Mouse (Mus musculus) ovary, adult 2 months (tissue): ENCODE results near the gene 4930430A15Rik. TPM values are rescaled to one million over a fixed set of nuclear protein-coding genes. Genes with fewer than 3 reads are reported as not detected.

Source experiments
- polyA plus RNA-seq: library from polyadenylated mRNA; depleted of rRNA; stranded (reverse); fragments of >200 nt; gene quantifications from 2 replicates; pipeline ENCODE4 v1.2.3, GENCODE M21; 2012; rRNA removed

4930430A15Rik gene
- not detected in 2 replicates for polyA plus RNA-seq

GRCm38 (mm10) chr2:111229502-111229901, at the start of gene 4930430A15Rik:
Gene 4930430A15Rik (minus strand): TSS chr2:111229602.

GRCm38 (mm10) chr2:111274006-111274405, 44.6 kb upstream of the 4930430A15Rik start, which contains the start of gene Olfr1277:
Gene Olfr1277 (minus strand): TSS chr2:111274106.

GRCm38 (mm10) chr2:111254216-111254615, 24.8 kb upstream of the 4930430A15Rik start, which contains the start of gene Olfr1276:
Gene Olfr1276 (plus strand): TSS chr2:111254516.

GRCm38 (mm10) chr2:111235186-111235585, 5.8 kb upstream of the 4930430A15Rik start, which contains the start of gene Olfr1275:
Gene Olfr1275 (minus strand): TSS chr2:111235286.

GRCm38 (mm10) chr2:111152836-111153235, 76.6 kb downstream of the 4930430A15Rik start, which contains the start of gene Gm15130:
Gene Gm15130 (minus strand): TSS chr2:111152936.

Other genes starting within 250 kb of the 4930430A15Rik start
- gene Gm13941, start 123.6 kb downstream of the 4930430A15Rik start, polyA plus RNA-seq, result not detected in 2 replicates
- gene Gm15130, start 76.7 kb downstream of the 4930430A15Rik start, polyA plus RNA-seq, result not detected in 2 replicates
- gene Olfr1275, start 5.7 kb upstream of the 4930430A15Rik start, polyA plus RNA-seq, result not detected in 2 replicates
- not detected in 2 replicates for gene Olfr1276, start 24.9 kb upstream of the 4930430A15Rik start, polyA plus RNA-seq
- gene Olfr1277, start 44.5 kb upstream of the 4930430A15Rik start, polyA plus RNA-seq, result not detected in 2 replicates
- gene Olfr1278, start 60.5 kb upstream of the 4930430A15Rik start, polyA plus RNA-seq, result not detected in 2 replicates
- gene Olfr1279, start 71.0 kb upstream of the 4930430A15Rik start, polyA plus RNA-seq, result not detected in 2 replicates
- not detected in 2 replicates for gene Olfr1280, start 84.4 kb upstream of the 4930430A15Rik start, polyA plus RNA-seq
- gene Olfr1281, start 96.9 kb upstream of the 4930430A15Rik start, polyA plus RNA-seq, result not detected in 2 replicates
- gene Olfr1282, start 106.5 kb upstream of the 4930430A15Rik start, polyA plus RNA-seq, result not detected in 2 replicates
- gene Olfr1283, start 137.2 kb upstream of the 4930430A15Rik start, polyA plus RNA-seq, result not detected in 2 replicates
- gene Olfr1284, start 145.9 kb upstream of the 4930430A15Rik start, polyA plus RNA-seq, result not detected in 2 replicates
- gene Olfr1286, start 193.5 kb upstream of the 4930430A15Rik start, polyA plus RNA-seq, result not detected in 2 replicates
- gene Olfr1287, start 219.5 kb upstream of the 4930430A15Rik start, polyA plus RNA-seq, result not detected in 2 replicates
- not detected in 2 replicates for gene Olfr1288, start 244.5 kb upstream of the 4930430A15Rik start, polyA plus RNA-seq